ENCODE assay signal across 8 mouse cellular contexts in the genomic region with DNA sequence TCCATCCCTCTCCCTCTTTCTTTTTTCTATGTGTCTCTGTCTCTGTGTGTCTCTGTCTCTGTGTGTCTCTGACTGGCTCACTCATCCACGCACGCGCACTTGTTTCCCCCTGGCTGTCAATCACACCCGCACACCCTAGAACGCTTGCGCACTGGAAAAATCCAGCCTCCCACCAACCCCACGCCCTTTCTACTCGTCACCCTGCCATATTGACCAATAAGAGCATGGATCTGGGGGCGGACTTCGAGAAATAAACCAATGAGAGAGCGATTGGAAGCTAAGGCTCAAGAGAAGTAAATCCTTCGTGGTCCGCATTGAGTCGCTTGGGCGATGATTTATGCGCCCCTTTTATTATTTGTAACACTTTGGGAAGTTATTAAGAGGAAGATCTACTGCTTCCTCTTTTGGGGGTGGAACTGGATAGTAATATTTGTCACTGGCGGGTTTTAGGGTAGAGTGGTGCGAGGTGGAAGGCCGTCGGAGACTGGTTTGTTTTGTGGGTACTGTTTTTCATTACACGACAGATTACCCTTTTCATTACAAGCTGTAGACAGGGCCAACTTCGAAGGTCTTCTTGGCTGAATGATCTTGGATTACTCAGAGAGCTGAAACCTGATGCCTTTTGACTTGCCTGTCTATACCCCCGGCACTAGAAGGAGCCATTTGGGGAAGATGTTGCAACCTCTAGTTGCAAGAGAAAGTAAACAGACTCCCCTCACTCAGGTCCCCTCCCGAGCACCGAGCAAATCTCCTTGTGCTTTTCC.
A peak's percentile ranks its signal among the peaks of the same experiment; 100 is the strongest.
DNase-seq lines count a peak whose midpoint lies in the region; ATAC-seq lines count a peak whose summit lies in the region.

No protein-coding gene starts in this region.

- H3K27me3 ChIP-seq in liver, embryonic 16.5 days (ENCODE audit: control insufficient read depth, insufficient read depth, low read depth, low read length) = peaks cover 87% of the 10 kb centered on the region
- H3K27me3 ChIP-seq in neural tube, embryonic 12.5 days (replicated peaks) = peaks cover 29% of the 10 kb centered on the region

- ATAC-seq in common myeloid progenitor, adult 5-6 weeks (replicated peaks; ENCODE audit: low read depth, poor library complexity, severe bottlenecking) = peak; percentile 63
- peak; percentile 24 for ATAC-seq in inflammation-experienced regulatory T-cells, adult 6 months
- peak; percentile 81 for ATAC-seq in liver, embryonic 16.5 days (ENCODE audit: low read depth)
- peak; percentile 90 for ATAC-seq in neural tube, embryonic 12.5 days (ENCODE audit: low FRiP score, low read depth)

- H3K4me2 ChIP-seq in liver, embryonic 16.5 days (ENCODE audit: low read depth, low read length) = peak overlapping the region; percentile 57
- peak overlapping the region; percentile 74 for H3K4me2 ChIP-seq in neural tube, embryonic 12.5 days (replicated peaks)

- H3K27ac ChIP-seq in liver, embryonic 16.5 days (ENCODE audit: low read length) = no peak overlapping the region
- peak overlapping the region; percentile 79 for H3K27ac ChIP-seq in neural tube, embryonic 12.5 days

- no peaks in the 10 kb centered on the region; the same call in 1 of the 2 replicates for H3K9me3 ChIP-seq in liver, embryonic 16.5 days (replicated peaks; ENCODE audit: control insufficient read depth, low read length)
- H3K9me3 ChIP-seq in neural tube, embryonic 12.5 days = no peaks in the 10 kb centered on the region

- no peaks in the 10 kb centered on the region for H3K36me3 ChIP-seq in liver, embryonic 16.5 days (ENCODE audit: control insufficient read depth, insufficient read depth)
- H3K36me3 ChIP-seq in neural tube, embryonic 12.5 days = no peaks in the 10 kb centered on the region

- no peak overlapping the region; the same call in 1 of the 2 replicates for H3K9ac ChIP-seq in liver, embryonic 16.5 days (ENCODE audit: low read depth, low read length)
- H3K9ac ChIP-seq in neural tube, embryonic 12.5 days = peak overlapping the region; percentile 71

- peaks cover 14% of the 10 kb centered on the region for H3K4me1 ChIP-seq in liver, embryonic 16.5 days (ENCODE audit: control insufficient read depth, low read depth, low read length)
- peaks cover 33% of the 10 kb centered on the region for H3K4me1 ChIP-seq in neural tube, embryonic 12.5 days

- peak; percentile 52 to 57 for DNase-seq in layer of hippocampus, postnatal 10 days (ENCODE audit: low spot score in 2 of 2)
- DNase-seq in layer of hippocampus, postnatal 25 days (ENCODE audit: extremely low spot score in 1 of 2, low spot score in 1 of 2) = no peak
- DNase-seq in gastrocnemius, postnatal 4 days (ENCODE audit: low spot score in 2 of 2) = peak; percentile 77 to 90
- DNase-seq in urinary bladder, postnatal 36 days (ENCODE audit: low spot score in 2 of 2) = peak; percentile 90 to 94

- H3K4me3 ChIP-seq in liver, embryonic 16.5 days (ENCODE audit: low read depth, low read length) = peak overlapping the region; percentile 41
- H3K4me3 ChIP-seq in neural tube, embryonic 12.5 days = peak overlapping the region; percentile 29

- under 1% methylated on average over 25 of the region's 25 CpGs for WGBS in liver, embryonic 16.5 days (ENCODE audit: insufficient replicate concordance)
- WGBS in neural tube, embryonic 12.5 days = under 1% methylated on average over 25 of the region's 25 CpGs

Comparison
In these comparisons a context has a peak if more than half of its experiments do, and no peak if none do; other contexts are left out.
1. DNase-seq: peak in layer of hippocampus, postnatal 10 days (2 of 2), gastrocnemius, postnatal 4 days (2 of 2) and urinary bladder, postnatal 36 days (2 of 2); none in layer of hippocampus, postnatal 25 days (0 of 2).
2. ATAC-seq: peak in every context shown above with its lines; median percentile 90 in neural tube, embryonic 12.5 days; 81 in liver, embryonic 16.5 days; 63 in common myeloid progenitor, adult 5-6 weeks; 24 in inflammation-experienced regulatory T-cells, adult 6 months.